Mouse (Mus musculus) retina, postnatal 1 day (tissue): ENCODE results near the gene Gm3278.
"Not testable (repeated sequence)": the region's sequence is repeated elsewhere in the genome, so short reads cannot be mapped to it uniquely, and the experiment has no call there.

ENCODE experiments used
- DNase-seq: peaks from one replicate; pipeline ENCODE4 v3.0.0-alpha.2; 2012

Gm3278 gene

GRCm38 (mm10) chr14:4892116-4892515 is at the start of gene Gm3278:
Gene Gm3278, plus strand, starts transcription at chr14:4892416.
- DNase-seq: not testable (repeated sequence)

- DNase-seq: peak; percentile 17
Observed at GRCm38 (mm10) chr14:4855299-4855980, 36.8 kb upstream of the Gm3278 start, which contains the start of gene Gm3264. Gene Gm3264, plus strand, starts transcription at chr14:4855576.
